Mouse (Mus musculus): Measurements from ENCODE around the gene Ssh1.

Ssh1 gene

GRCm38 (mm10) chr5:113929950-113930647, 63.6 kb downstream of the Ssh1 start:
- no peak for DNase-seq

GRCm38 (mm10) chr5:113929526-113929925, 64.2 kb downstream of the Ssh1 start:
- DNase-seq = no peak

GRCm38 (mm10) chr5:113924608-113925007, 69.1 kb downstream of the Ssh1 start:
- no peak for DNase-seq

GRCm38 (mm10) chr5:113921310-113922166, 72.2 kb downstream of the Ssh1 start:
- DNase-seq = no peak

GRCm38 (mm10) chr5:113919060-113919459, 74.6 kb downstream of the Ssh1 start:
- no peak for DNase-seq

GRCm38 (mm10) chr5:113918654-113919053, 75.0 kb downstream of the Ssh1 start:
- no peak for DNase-seq

GRCm38 (mm10) chr5:113910705-113911104, 83.0 kb downstream of the Ssh1 start:
- DNase-seq = no peak

- DNase-seq = peak; percentile 39
Observed at GRCm38 (mm10) chr5:113910065-113910701, 83.5 kb downstream of the Ssh1 start.

- DNase-seq = peak; percentile 97
Observed at GRCm38 (mm10) chr5:113908592-113909441, 84.9 kb downstream of the Ssh1 start, which contains the start of gene Coro1c. Gene Coro1c, minus strand, starts transcription at chr5:113908758.

GRCm38 (mm10) chr5:113907786-113908567, 85.7 kb downstream of the Ssh1 start:
- DNase-seq = peak; percentile 46

GRCm38 (mm10) chr5:113906958-113907735, 86.5 kb downstream of the Ssh1 start:
- DNase-seq = no peak

GRCm38 (mm10) chr5:113904987-113905386, 88.7 kb downstream of the Ssh1 start:
- no peak for DNase-seq

- no peak for DNase-seq
Observed at GRCm38 (mm10) chr5:113902983-113903382, 90.7 kb downstream of the Ssh1 start.

- no peak for DNase-seq
Observed at GRCm38 (mm10) chr5:113902017-113902416, 91.7 kb downstream of the Ssh1 start.

- peak; percentile 79 for DNase-seq
Observed at GRCm38 (mm10) chr5:113901074-113901571, 92.6 kb downstream of the Ssh1 start.

GRCm38 (mm10) chr5:113899543-113899942, 94.2 kb downstream of the Ssh1 start:
- no peak for DNase-seq

- no peak for DNase-seq
Observed at GRCm38 (mm10) chr5:113892005-113892404, 101.7 kb downstream of the Ssh1 start.

- no peak for DNase-seq
Observed at GRCm38 (mm10) chr5:113890874-113891273, 102.8 kb downstream of the Ssh1 start.

- no peak for DNase-seq
Observed at GRCm38 (mm10) chr5:113889912-113890311, 103.8 kb downstream of the Ssh1 start.

- no peak for DNase-seq
Observed at GRCm38 (mm10) chr5:113889181-113889906, 104.3 kb downstream of the Ssh1 start.

Data from right cerebral cortex, adult 18-20 months (tissue).